Mouse (Mus musculus) heart, postnatal 0 days (tissue): ENCODE results near the gene Lasp1.

Source experiments
- CTCF ChIP-seq: IDR thresholded peaks from 2 replicates; pipeline ENCODE4 v1.5.1; 2016; ENCODE audit warnings: antibody characterized with exemption, control low read depth, low read depth
- EP300 ChIP-seq: IDR thresholded peaks from 2 replicates; pipeline ENCODE4 v1.6.1; 2016; ENCODE audit warnings: antibody characterized with exemption, low read depth

- TF ChIP-seq CTCF (no peak), EP300 (no peak)
These were observed 14.3 kb downstream of the Lasp1 start for GRCm38 (mm10) chr11:97813085-97813484.
